Mouse (Mus musculus) heart, embryonic 12.5 days (tissue): Measurements from ENCODE around the gene Ces1c. TPM values are rescaled to one million over a fixed set of nuclear protein-coding genes. Genes with fewer than 3 reads are reported as not detected.

Experiments used
- ATAC-seq: fragments of 200-750 bp; cut with Nextera tagmentation; 2 replicates; pipeline ENCODE4 v1.8.0; 2017; ENCODE audit warnings: moderate TSS enrichment, moderate library complexity; ENCODE audit not compliant: insufficient number of reproducible peaks, low FRiP score
- H3K27ac ChIP-seq: fragments of 300-500 bp; sonication (generic); 2 replicates; pipeline ENCODE4 v1.5.1; 2016; ENCODE audit warnings: mild to moderate bottlenecking, moderate library complexity; ENCODE audit not compliant: poor library complexity, severe bottlenecking
- H3K27me3 ChIP-seq: fragments of 300-500 bp; sonication (generic); replicated peaks from 2 replicates; pipeline ENCODE4 v1.6.1; 2016; ENCODE audit warnings: mild to moderate bottlenecking, moderate library complexity
- H3K36me3 ChIP-seq: fragments of 300-500 bp; sonication (generic); 2 replicates; pipeline ENCODE4 v1.6.1; 2016; ENCODE audit warnings: mild to moderate bottlenecking, moderate library complexity
- H3K4me1 ChIP-seq: fragments of 300-500 bp; sonication (generic); replicated peaks from 2 replicates; pipeline ENCODE4 v1.6.1; 2016; ENCODE audit warnings: mild to moderate bottlenecking
- H3K4me2 ChIP-seq: fragments of 300-500 bp; sonication (generic); 2 replicates; pipeline ENCODE4 v1.6.1; 2016; ENCODE audit warnings: mild to moderate bottlenecking, moderate library complexity
- H3K4me3 ChIP-seq: fragments of 300-500 bp; sonication (generic); 2 replicates; pipeline ENCODE4 v1.5.1; 2016; ENCODE audit warnings: mild to moderate bottlenecking
- H3K9ac ChIP-seq: fragments of 300-500 bp; sonication (generic); 2 replicates; pipeline ENCODE4 v1.6.1; 2016; ENCODE audit warnings: mild to moderate bottlenecking, moderate library complexity
- H3K9me3 ChIP-seq: fragments of 300-500 bp; sonication (generic); replicated peaks from 2 replicates; pipeline ENCODE4 v1.6.1; 2016; ENCODE audit warnings: mild to moderate bottlenecking, moderate library complexity
- WGBS: fragments of 180-500 bp; shearing (Covaris S2); methylation state at CpG from one replicate; pipeline ENCODE4 v1.1.7; 2016; 5-methylcytosine and 5-hydroxymethylcytosine counted together
- polyA plus RNA-seq: library from polyadenylated mRNA; unstranded; fragments of >200 nt; fragmentation: Nextera tagmentation; extraction: Ambion mirVana; gene quantifications from 2 replicates; pipeline ENCODE4 v1.2.1, GENCODE M21; 2016

The Ces1c gene
- not detected in 2 replicates for polyA plus RNA-seq

GRCm38 (mm10) chr8:93131233-93131980 is at the start of gene Ces1c:
TSS of gene Ces1c (minus strand) at chr8:93131283.
- H3K9ac ChIP-seq: no peak within 1 kb of the TSS
- H3K4me3 ChIP-seq: no peak within 1 kb of the TSS
- H3K9me3 ChIP-seq: no peaks in the 10 kb centered on the region
- H3K27ac ChIP-seq: no peak within 1 kb of the TSS
- H3K27me3 ChIP-seq: no peaks in the 10 kb centered on the region
- no peaks in the 10 kb centered on the region for H3K36me3 ChIP-seq
- H3K4me2 ChIP-seq: no peak within 1 kb of the TSS
- H3K4me1 ChIP-seq: no peaks in the 10 kb centered on the region
- ATAC-seq: no peak
- 83% methylated on average over 3 of the region's 3 CpGs for WGBS

GRCm38 (mm10) chr8:93180581-93181129 is 49.6 kb upstream of the Ces1c start:
- Histone ChIP-seq H3K36me3 (no peaks in the 10 kb centered on the region), H3K27ac (no peak overlapping the region), H3K4me3 (no peak overlapping the region), H3K9me3 (no peaks in the 10 kb centered on the region), H3K27me3 (no peaks in the 10 kb centered on the region), H3K9ac (no peak overlapping the region), H3K4me1 (no peaks in the 10 kb centered on the region), H3K4me2 (no peak overlapping the region)
- 76% methylated on average over 4 of the region's 4 CpGs for WGBS
- ATAC-seq: no peak

DNA sequence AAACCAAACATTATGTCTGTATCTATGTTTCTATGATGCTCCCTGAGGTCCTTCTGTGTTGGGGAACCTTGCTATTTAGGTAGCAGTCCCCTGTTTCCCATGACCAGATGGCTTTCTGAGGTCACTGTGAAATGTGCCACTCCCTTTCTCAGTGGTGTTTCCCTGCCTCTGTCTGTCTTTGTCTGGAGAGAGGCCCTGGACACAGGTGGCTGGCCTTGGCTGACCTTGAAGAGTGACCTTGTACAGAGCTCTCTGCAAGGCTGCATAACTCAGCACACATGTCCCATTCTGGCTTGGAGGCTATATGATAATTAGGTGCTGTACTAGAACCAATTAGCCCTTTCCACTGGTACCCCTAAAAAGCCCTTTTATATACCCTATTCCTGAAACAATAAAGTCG is 45.5 kb upstream of the Ces1c start:
- no peak for ATAC-seq
- no peaks in the 10 kb centered on the region for H3K27me3 ChIP-seq
- WGBS: 50% methylated on average over 1 of the region's 1 CpGs

GRCm38 (mm10) chr8:93174554-93174953 is 43.5 kb upstream of the Ces1c start:
- Histone ChIP-seq H3K27me3 (no peaks in the 10 kb centered on the region), H3K4me3 (no peak overlapping the region), H3K9me3 (no peaks in the 10 kb centered on the region), H3K9ac (no peak overlapping the region), H3K4me2 (no peak overlapping the region), H3K27ac (no peak overlapping the region), H3K36me3 (no peaks in the 10 kb centered on the region), H3K4me1 (0 out of 2 replicates have a peak, but pooled peaks cover 10% of the 10 kb centered on the region)
- WGBS: 60% methylated on average over 2 of the region's 2 CpGs
- no peak for ATAC-seq

More for the DNA sequence above, 45.5 kb upstream of the Ces1c start:
- no peak overlapping the region for H3K9ac ChIP-seq
- no peak overlapping the region for H3K4me3 ChIP-seq
- H3K4me2 ChIP-seq: no peak overlapping the region
- H3K36me3 ChIP-seq: no peaks in the 10 kb centered on the region
- H3K4me1 ChIP-seq: 0 out of 2 replicates have a peak, but pooled peaks cover 10% of the 10 kb centered on the region
- no peak overlapping the region for H3K27ac ChIP-seq
- H3K9me3 ChIP-seq: no peaks in the 10 kb centered on the region

DNA sequence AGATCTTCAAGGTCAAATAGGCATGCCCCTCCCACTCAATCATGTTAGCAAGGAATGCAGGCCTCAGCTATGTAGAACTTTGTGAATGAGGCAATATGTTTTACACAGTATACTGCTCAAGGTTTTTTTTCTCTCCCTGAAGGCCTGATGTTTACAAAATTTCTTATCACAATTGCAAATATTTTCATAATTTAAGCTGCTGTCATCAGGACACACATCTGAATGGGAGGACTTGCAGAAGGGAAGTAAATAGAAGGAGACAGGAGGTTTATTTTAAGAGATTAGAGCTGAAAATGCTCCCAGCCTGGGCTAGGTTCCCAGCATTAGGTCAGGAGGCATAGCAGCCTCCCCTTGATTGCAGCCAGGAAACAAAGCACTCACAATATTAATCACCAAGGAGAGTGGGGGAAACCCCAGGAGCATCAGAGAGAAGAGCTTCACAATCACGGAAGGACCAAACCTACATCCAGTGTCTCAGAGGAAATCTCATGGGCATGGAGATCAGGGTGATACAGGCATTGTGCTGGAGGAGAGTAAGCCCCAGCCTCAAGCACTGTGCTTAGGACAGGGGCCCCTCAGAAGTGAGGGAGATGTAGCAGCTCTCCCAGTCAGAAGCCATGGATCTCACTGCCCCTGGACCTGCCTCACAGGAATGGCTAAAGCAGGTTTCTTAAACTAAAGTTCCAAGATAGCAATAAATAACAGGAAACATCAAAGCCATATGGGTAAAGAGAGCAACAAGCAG is 40.9 kb upstream of the Ces1c start:
- Histone ChIP-seq H3K4me3 (no peak overlapping the region), H3K36me3 (no peaks in the 10 kb centered on the region), H3K4me1 (0 out of 2 replicates have a peak, but pooled peaks cover 10% of the 10 kb centered on the region), H3K9ac (no peak overlapping the region), H3K9me3 (no peaks in the 10 kb centered on the region), H3K27me3 (no peaks in the 10 kb centered on the region), H3K4me2 (no peak overlapping the region), H3K27ac (no peak overlapping the region)
- peak; percentile 18; the same call in 1 of the 2 replicates for ATAC-seq
- 46% methylated on average over 1 of the region's 1 CpGs for WGBS

- no peak for ATAC-seq
- Histone ChIP-seq H3K9me3 (no peaks in the 10 kb centered on the region), H3K9ac (no peak overlapping the region), H3K4me2 (no peak overlapping the region), H3K4me1 (no peaks in the 10 kb centered on the region), H3K4me3 (no peak overlapping the region), H3K36me3 (no peaks in the 10 kb centered on the region), H3K27me3 (no peaks in the 10 kb centered on the region), H3K27ac (no peak overlapping the region)
- WGBS: 88% methylated on average over 1 of the region's 1 CpGs
Measured at GRCm38 (mm10) chr8:93163363-93163762, 32.3 kb upstream of the Ces1c start.

DNA sequence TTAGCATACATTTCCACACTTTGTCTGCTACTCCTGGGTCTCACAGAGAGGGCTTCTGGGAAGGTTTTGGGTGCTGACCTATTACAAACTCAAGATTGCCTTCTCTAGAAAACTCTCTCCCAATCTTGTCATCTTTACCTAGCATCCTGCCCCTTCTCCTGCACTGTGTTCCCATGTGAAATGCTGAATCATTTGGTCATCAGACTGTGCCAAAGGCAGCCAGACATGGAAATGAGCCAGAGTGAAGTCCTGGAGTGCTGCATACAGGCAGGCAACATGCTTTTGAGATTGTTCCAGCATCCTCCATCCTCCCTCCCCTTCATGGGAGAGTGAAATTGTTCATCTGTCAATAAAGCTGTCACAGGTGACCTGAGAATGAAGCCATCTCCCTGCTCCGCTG is 20.3 kb upstream of the Ces1c start:
- H3K4me2 ChIP-seq: no peak overlapping the region
- no peak for ATAC-seq
- H3K4me1 ChIP-seq: no peaks in the 10 kb centered on the region
- no peaks in the 10 kb centered on the region for H3K27me3 ChIP-seq
- 86% methylated on average over 1 of the region's 1 CpGs for WGBS
- H3K9me3 ChIP-seq: no peaks in the 10 kb centered on the region
- no peak overlapping the region for H3K4me3 ChIP-seq
- no peak overlapping the region for H3K9ac ChIP-seq
- no peak overlapping the region for H3K27ac ChIP-seq
- H3K36me3 ChIP-seq: no peaks in the 10 kb centered on the region

- Histone ChIP-seq H3K4me3 (no peak overlapping the region), H3K27me3 (no peaks in the 10 kb centered on the region), H3K9ac (no peak overlapping the region), H3K27ac (no peak overlapping the region), H3K4me1 (no peaks in the 10 kb centered on the region), H3K36me3 (no peaks in the 10 kb centered on the region), H3K9me3 (no peaks in the 10 kb centered on the region), H3K4me2 (no peak overlapping the region)
- ATAC-seq: no peak
Measured at GRCm38 (mm10) chr8:93147331-93147730, 16.2 kb upstream of the Ces1c start.

- 42% methylated on average over 1 of the region's 1 CpGs for WGBS
- no peaks in the 10 kb centered on the region for H3K36me3 ChIP-seq
- H3K27ac ChIP-seq: no peak overlapping the region
- no peak overlapping the region for H3K4me3 ChIP-seq
- no peaks in the 10 kb centered on the region for H3K27me3 ChIP-seq
- no peaks in the 10 kb centered on the region for H3K4me1 ChIP-seq
- ATAC-seq: no peak
- H3K9ac ChIP-seq: no peak overlapping the region
- no peaks in the 10 kb centered on the region for H3K9me3 ChIP-seq
- no peak overlapping the region for H3K4me2 ChIP-seq
Measured at GRCm38 (mm10) chr8:93140696-93141095, 9.6 kb upstream of the Ces1c start.

- Histone ChIP-seq H3K4me1 (no peaks in the 10 kb centered on the region), H3K9me3 (no peaks in the 10 kb centered on the region), H3K4me2 (no peak overlapping the region), H3K4me3 (no peak overlapping the region), H3K27ac (no peak overlapping the region), H3K27me3 (no peaks in the 10 kb centered on the region), H3K9ac (no peak overlapping the region), H3K36me3 (no peaks in the 10 kb centered on the region)
- WGBS: 80% methylated on average over 2 of the region's 2 CpGs
- no peak for ATAC-seq
Measured at GRCm38 (mm10) chr8:93132196-93132595, 1.1 kb upstream of the Ces1c start.

GRCm38 (mm10) chr8:93126476-93126875 is 4.6 kb downstream of the Ces1c start:
- no peaks in the 10 kb centered on the region for H3K9me3 ChIP-seq
- WGBS: 76% methylated on average over 2 of the region's 2 CpGs

More at GRCm38 (mm10) chr8:93126476-93126875, 4.6 kb downstream of the Ces1c start:
- ATAC-seq: no peak
- H3K4me1 ChIP-seq: no peaks in the 10 kb centered on the region
- H3K27ac ChIP-seq: no peak overlapping the region
- no peaks in the 10 kb centered on the region for H3K27me3 ChIP-seq
- H3K4me2 ChIP-seq: no peak overlapping the region
- no peak overlapping the region for H3K4me3 ChIP-seq
- H3K9ac ChIP-seq: no peak overlapping the region
- no peaks in the 10 kb centered on the region for H3K36me3 ChIP-seq
